Mouse (Mus musculus) embryo, embryonic 11.5 days (tissue): ENCODE measurements around the gene Lrrc42.

Experiments used
- DNase-seq: peaks from one replicate; pipeline ENCODE4 v3.0.0-alpha.2; 2012; ENCODE audit warnings: low read depth, low spot score

Lrrc42 gene

GRCm38 (mm10) chr4:107249471-107249870, 3.9 kb downstream of the Lrrc42 start:
- DNase-seq, result no peak

GRCm38 (mm10) chr4:107248061-107248460, 5.3 kb downstream of the Lrrc42 start:
- DNase-seq, result no peak

- DNase-seq, result no peak
Observed at GRCm38 (mm10) chr4:107247110-107247509, 6.2 kb downstream of the Lrrc42 start.

GRCm38 (mm10) chr4:107246040-107246439, 7.3 kb downstream of the Lrrc42 start:
- DNase-seq, result no peak

GRCm38 (mm10) chr4:107245368-107245767, 8.0 kb downstream of the Lrrc42 start:
- DNase-seq, result no peak

DNA sequence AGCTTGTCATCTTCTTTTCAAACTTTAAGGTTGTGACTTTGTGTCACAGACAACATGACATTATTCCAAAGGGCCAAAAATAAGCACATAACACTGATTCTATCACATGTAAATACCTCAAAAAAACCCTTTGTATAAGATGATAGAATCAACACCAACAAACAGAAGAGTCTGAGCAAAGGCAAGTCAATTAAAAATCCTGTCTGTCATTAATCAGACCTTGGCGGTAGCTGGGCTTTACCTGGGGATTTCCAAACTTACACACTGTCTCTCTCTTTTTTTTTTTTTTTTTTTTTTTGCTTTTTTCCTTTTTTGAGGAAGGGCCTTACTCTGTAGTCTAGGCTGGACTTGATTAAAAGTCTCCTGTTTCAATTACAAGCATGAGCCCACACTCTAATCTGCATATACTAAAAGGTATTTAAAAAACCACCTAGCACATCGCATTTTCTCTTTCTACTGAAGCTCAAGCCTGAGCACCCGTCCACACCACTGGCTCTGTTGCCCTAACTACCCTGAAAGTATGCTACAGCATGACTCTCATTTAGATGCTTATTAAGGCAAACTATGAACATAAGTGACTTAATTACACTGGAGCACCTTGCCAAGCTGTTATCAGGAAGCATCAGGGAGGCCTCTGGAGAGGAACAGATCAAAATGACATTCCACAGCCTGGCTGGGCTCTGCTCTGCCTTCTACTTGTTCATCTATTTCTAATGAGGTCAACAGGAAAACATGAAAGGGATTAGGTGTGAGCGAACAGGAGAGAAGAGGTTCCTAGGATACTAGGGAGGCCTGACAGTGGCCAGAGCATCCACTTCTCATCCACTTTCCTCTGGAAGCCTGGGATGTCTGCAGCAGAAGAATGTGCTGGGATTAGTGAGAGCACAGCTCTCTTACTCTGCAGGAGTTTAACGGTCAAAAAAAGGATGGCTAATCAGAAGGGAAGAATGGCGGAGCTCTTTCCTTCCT, 9.7 kb downstream of the Lrrc42 start:
- DNase-seq, result no peak

DNA sequence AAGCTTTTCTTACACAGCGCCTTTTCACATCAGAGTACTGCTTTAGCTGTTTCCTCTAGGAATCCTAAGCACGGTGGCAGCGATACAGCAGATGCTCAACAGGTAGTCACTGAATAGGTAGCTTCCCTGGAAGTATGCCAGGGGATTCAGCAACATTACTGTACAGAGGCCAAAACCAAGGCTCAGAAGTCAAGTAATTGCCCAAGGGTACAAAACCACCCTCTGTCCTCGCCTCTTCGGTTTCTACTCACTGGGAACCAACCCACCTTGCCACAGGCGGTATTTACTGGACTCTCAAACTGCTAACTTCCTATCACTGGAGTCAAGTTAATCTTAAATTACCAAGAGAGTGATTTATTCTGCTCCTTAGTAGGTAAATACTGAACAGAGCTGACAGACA, 13.1 kb downstream of the Lrrc42 start:
- DNase-seq, result no peak

DNA sequence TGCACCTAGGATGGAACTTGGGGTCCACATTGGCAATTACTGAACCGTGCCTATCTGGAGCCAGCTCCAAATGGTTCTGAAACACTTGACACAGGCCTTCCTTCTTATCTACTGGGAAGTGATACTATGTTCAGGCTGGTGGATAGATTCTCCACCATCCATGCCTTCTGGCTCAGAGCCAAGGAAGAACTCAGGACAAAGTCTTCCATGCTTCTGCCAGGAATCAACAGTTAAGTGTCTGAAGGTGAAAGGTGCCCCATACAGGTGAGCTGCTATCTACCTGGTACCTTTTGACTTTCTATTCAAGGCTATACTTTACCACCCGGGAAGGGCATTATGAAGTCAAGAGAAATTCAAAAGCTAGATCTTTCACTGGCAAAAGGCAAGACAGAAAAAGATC, 15.1 kb downstream of the Lrrc42 start:
- DNase-seq, result no peak

DNA sequence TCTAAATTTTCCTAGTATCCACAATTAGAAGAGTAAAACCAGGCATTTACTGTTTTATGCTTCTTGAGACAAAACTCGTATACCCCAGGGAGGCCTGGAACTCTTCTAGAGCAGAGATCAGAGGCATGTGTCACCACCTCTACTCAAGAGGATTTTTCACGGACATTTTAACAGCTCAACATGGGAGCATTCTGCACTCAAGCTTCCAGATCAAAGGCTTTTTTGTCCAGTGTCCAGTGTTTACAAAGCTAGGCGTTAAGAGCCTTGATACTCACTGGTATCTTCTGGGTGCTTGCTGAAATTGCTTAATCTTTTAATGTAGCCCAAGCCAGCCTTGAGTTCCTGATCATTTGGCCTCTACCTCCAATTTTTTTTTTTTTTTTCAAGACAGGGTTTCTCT, 21.1 kb downstream of the Lrrc42 start:
- no peak for DNase-seq

DNA sequence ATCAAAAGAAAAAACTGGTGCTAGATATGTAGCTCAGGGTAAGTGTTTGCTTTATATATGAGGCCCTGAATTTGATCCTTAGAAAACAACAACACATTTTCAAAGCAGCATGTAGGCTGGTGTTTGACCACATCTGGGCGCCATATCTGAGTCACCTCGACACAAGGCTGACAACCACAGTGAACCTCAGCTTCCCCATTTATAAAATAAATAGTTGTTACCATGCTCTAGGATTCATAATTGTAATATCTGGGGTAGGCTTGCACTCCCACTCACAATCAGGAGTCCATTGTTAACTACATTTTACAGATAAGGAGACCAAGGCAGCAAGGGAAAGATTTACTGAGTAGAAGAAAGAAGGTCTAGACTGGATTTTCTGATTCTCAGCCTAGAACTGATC, 27.0 kb downstream of the Lrrc42 start:
- no peak for DNase-seq

GRCm38 (mm10) chr4:107223225-107224204, 29.8 kb downstream of the Lrrc42 start:
- DNase-seq, result no peak

GRCm38 (mm10) chr4:107221524-107221923, 31.8 kb downstream of the Lrrc42 start:
- no peak for DNase-seq

GRCm38 (mm10) chr4:107217574-107217973, 35.8 kb downstream of the Lrrc42 start:
- DNase-seq, result no peak

DNA sequence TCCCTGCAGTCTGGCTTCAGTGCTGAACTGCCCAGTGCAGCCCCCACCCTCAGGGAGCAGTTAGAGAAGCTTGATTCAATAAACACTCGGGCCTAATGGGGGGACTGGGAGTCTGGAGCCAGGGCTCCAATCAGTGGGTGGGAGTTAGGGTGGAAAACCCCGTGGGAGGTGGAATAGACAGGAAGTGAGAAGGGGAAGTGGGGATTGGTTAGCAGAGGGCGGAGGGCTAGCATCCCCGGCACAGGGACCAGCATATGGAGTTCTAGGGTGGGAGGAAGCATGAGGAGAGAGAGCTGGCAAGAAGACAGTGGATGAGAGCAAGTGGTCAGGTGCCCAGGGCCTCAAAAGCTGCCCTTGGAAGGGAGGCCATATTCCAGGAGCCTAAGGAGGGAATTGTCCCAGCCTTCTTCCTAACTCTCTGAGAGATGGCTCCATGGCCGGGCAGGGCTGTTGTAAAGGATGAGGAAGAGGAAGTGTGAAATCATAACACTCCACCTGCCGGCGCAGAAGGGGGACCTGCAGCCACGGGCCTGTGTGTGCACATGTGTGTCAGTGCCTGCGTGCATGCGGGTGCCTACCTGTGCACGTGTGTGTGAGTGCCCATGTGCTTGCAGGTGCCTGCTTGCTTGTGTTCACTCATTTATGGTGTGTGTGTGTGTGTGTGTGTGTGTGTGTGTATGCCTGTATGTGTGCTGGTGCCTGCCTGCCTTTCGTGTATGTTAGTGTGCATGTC, 39.9 kb downstream of the Lrrc42 start:
- no peak for DNase-seq

DNA sequence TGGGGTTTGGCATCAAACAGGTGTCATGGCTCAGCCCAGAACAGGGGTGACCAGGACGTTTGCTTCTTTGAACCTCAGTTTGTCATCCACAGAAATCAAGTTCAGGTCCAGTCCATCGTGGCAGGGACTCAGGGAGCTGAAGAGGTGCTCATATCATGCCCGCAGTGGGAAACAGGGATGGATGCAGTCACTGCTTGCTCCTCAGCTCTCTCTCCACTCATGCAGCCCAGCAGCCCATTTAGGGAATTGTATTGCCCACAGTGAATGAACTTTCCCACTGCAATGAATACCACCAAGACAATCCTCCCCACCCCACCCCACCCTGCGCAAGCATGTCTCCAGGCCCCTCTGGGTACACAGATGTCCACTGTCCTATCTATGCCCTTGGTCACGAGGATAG, 41.4 kb downstream of the Lrrc42 start:
- DNase-seq, result no peak

- DNase-seq, result no peak
Observed at GRCm38 (mm10) chr4:107211465-107211864, 41.9 kb downstream of the Lrrc42 start.

GRCm38 (mm10) chr4:107210483-107211097, 42.7 kb downstream of the Lrrc42 start:
- no peak for DNase-seq

GRCm38 (mm10) chr4:107208880-107209279, 44.5 kb downstream of the Lrrc42 start, which contains the start of gene Ldlrad1:
Ldlrad1 (plus strand) TSS chr4:107209180.
- no peak for DNase-seq

DNA sequence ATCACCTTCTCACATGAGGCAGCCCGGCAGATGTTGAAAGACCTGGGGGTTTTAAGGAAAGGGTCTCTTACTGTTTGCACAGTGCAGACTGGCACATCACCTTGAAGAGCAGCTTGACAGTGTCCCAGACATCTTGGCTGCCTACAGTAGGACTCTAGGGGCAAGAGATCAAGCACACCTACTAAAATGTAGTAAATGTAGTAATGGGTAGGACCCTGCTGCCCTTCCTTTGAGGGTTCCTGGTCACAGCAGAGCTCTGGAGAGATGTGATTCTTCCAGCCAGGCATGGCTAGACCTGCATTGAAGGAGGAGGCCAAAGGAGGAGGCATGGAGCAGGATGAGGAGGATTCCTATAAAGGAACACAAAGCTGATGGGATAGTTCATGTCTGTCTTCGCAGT, 46.3 kb downstream of the Lrrc42 start:
- DNase-seq, result no peak

- no peak for DNase-seq
Observed at GRCm38 (mm10) chr4:107203001-107203400, 50.3 kb downstream of the Lrrc42 start.

DNA sequence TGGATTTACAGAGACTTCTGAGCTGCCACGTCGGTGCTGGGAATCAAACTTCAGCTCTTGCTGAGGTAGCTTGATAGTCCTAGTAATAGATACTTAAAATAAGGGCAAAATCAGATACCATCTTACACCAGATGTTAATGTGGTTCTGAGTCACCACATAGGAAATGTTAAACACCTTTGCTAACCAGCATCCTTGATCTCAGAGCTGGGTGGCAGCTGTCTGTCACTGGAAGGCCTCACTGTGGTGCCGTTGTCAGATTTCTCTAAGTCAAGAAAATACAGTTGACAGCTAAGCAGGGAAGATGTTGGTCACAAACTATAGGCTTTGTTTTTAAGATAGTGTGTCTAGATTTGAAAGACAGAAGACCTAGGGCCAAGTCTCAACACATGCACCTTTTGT, 51.6 kb downstream of the Lrrc42 start:
- no peak for DNase-seq
